Mouse (Mus musculus): ENCODE results near the gene Arhgef26. TPM values are rescaled to one million over a fixed set of nuclear protein-coding genes. Genes with fewer than 3 reads are reported as not detected.

Gene Arhgef26
- total and polyA plus RNA-seq, 2 experiments from 2014 or later = 19.8 to 24.0 TPM

- peak; percentile 63 for ATAC-seq
- TF ChIP-seq CTCF (IDR thresholded peaks at IDR 0.05; ENCODE audit: low read depth) = no peak
Measured at GRCm38 (mm10) chr3:62339516-62340051, 1.4 kb downstream of the Arhgef26 start.

GRCm38 (mm10) chr3:62340154-62340760 is 2.1 kb downstream of the Arhgef26 start:
- DNase-seq (no peak), ATAC-seq (no peak)
- no peak for TF ChIP-seq CTCF (IDR thresholded peaks at IDR 0.05; ENCODE audit: low read depth)
- Histone ChIP-seq H3K27ac (ENCODE audit: low read depth, low read length) (no peak overlapping the region), H3K4me1 (ENCODE audit: insufficient read depth) (peaks cover 5% of the 10 kb centered on the region; the same call in 1 of the 2 replicates), H3K36me3 (ENCODE audit: insufficient read depth) (no peaks in the 10 kb centered on the region), H3K27me3 (ENCODE audit: insufficient read depth, low read length) (no peaks in the 10 kb centered on the region), H3K9me3 (ENCODE audit: low read length) (no peaks in the 10 kb centered on the region), H3K9ac (peak overlapping the region; percentile 74), H3K4me3 (ENCODE audit: low read depth, low read length) (peak overlapping the region; percentile 76), H3K4me2 (ENCODE audit: low read depth) (peak overlapping the region; percentile 84)
- WGBS = 9% methylated on average over 16 of the region's 16 CpGs

More at GRCm38 (mm10) chr3:62339516-62340051, 1.4 kb downstream of the Arhgef26 start:
- WGBS = 1% methylated on average over 53 of the region's 53 CpGs
- H3K9ac ChIP-seq = peak overlapping the region; percentile 74
- peak overlapping the region; percentile 76 for H3K4me3 ChIP-seq (ENCODE audit: low read depth, low read length)
- no peak for DNase-seq
- H3K27me3 ChIP-seq (ENCODE audit: insufficient read depth, low read length) = no peaks in the 10 kb centered on the region
- no peaks in the 10 kb centered on the region for H3K9me3 ChIP-seq (ENCODE audit: low read length)
- H3K4me2 ChIP-seq (ENCODE audit: low read depth) = peak overlapping the region; percentile 84
- H3K27ac ChIP-seq (ENCODE audit: low read depth, low read length) = peak overlapping the region; percentile 75
- H3K36me3 ChIP-seq (ENCODE audit: insufficient read depth) = no peaks in the 10 kb centered on the region
- H3K4me1 ChIP-seq (ENCODE audit: insufficient read depth) = peaks cover 3% of the 10 kb centered on the region; the same call in 1 of the 2 replicates

GRCm38 (mm10) chr3:62340861-62341260 is 2.7 kb downstream of the Arhgef26 start:
- ATAC-seq = no peak
- peak overlapping the region; percentile 76 for H3K4me3 ChIP-seq (ENCODE audit: low read depth, low read length)
- no peaks in the 10 kb centered on the region for H3K36me3 ChIP-seq (ENCODE audit: insufficient read depth)
- no peak for DNase-seq
- no peak overlapping the region for H3K27ac ChIP-seq (ENCODE audit: low read depth, low read length)
- WGBS = 15% methylated on average over 2 of the region's 2 CpGs
- H3K9ac ChIP-seq = no peak overlapping the region
- peak overlapping the region; percentile 84 for H3K4me2 ChIP-seq (ENCODE audit: low read depth)
- peaks cover 5% of the 10 kb centered on the region; the same call in 1 of the 2 replicates for H3K4me1 ChIP-seq (ENCODE audit: insufficient read depth)
- no peaks in the 10 kb centered on the region for H3K27me3 ChIP-seq (ENCODE audit: insufficient read depth, low read length)
- TF ChIP-seq CTCF (IDR thresholded peaks at IDR 0.05; ENCODE audit: low read depth) = no peak
- H3K9me3 ChIP-seq (ENCODE audit: low read length) = no peaks in the 10 kb centered on the region

GRCm38 (mm10) chr3:62341496-62342205 is 3.5 kb downstream of the Arhgef26 start:
- WGBS = 40% methylated on average over 3 of the region's 3 CpGs
- Histone ChIP-seq H3K9ac (no peak overlapping the region), H3K36me3 (ENCODE audit: insufficient read depth) (no peaks in the 10 kb centered on the region), H3K9me3 (ENCODE audit: low read length) (no peaks in the 10 kb centered on the region), H3K27ac (ENCODE audit: low read depth, low read length) (no peak overlapping the region), H3K27me3 (ENCODE audit: insufficient read depth, low read length) (no peaks in the 10 kb centered on the region), H3K4me2 (ENCODE audit: low read depth) (peak overlapping the region; percentile 84), H3K4me1 (ENCODE audit: insufficient read depth) (peaks cover 5% of the 10 kb centered on the region; the same call in 1 of the 2 replicates), H3K4me3 (ENCODE audit: low read depth, low read length) (peak overlapping the region; percentile 76)
- DNase-seq = no peak
- no peak for TF ChIP-seq CTCF (IDR thresholded peaks at IDR 0.05; ENCODE audit: low read depth)
- no peak for ATAC-seq

GRCm38 (mm10) chr3:62348514-62349217 is 10.5 kb downstream of the Arhgef26 start:
- 81% methylated on average over 6 of the region's 6 CpGs for WGBS
- DNase-seq = no peak
- Histone ChIP-seq H3K4me3 (ENCODE audit: low read depth, low read length) (no peak overlapping the region), H3K4me2 (ENCODE audit: low read depth) (no peak overlapping the region), H3K27me3 (ENCODE audit: insufficient read depth, low read length) (no peaks in the 10 kb centered on the region), H3K36me3 (ENCODE audit: insufficient read depth) (no peaks in the 10 kb centered on the region; the same call in 1 of the 2 replicates), H3K9me3 (ENCODE audit: low read length) (peaks cover 3% of the 10 kb centered on the region; the same call in 1 of the 2 replicates), H3K9ac (no peak overlapping the region), H3K27ac (ENCODE audit: low read depth, low read length) (no peak overlapping the region), H3K4me1 (ENCODE audit: insufficient read depth) (0 out of 2 replicates have a peak, but pooled peaks cover 2% of the 10 kb centered on the region)
- TF ChIP-seq CTCF (IDR thresholded peaks at IDR 0.05; ENCODE audit: low read depth) = no peak
- no peak; the same call in 1 of the 2 replicates for ATAC-seq

GRCm38 (mm10) chr3:62349218-62349897 is 11.2 kb downstream of the Arhgef26 start:
- ATAC-seq = no peak

More at GRCm38 (mm10) chr3:62349218-62349897, 11.2 kb downstream of the Arhgef26 start:
- H3K4me3 ChIP-seq (ENCODE audit: low read depth, low read length) = no peak overlapping the region
- no peak overlapping the region for H3K4me2 ChIP-seq (ENCODE audit: low read depth)
- H3K4me1 ChIP-seq (ENCODE audit: insufficient read depth) = 0 out of 2 replicates have a peak, but pooled peaks cover 2% of the 10 kb centered on the region
- H3K36me3 ChIP-seq (ENCODE audit: insufficient read depth) = no peaks in the 10 kb centered on the region; the same call in 1 of the 2 replicates
- H3K27ac ChIP-seq (ENCODE audit: low read depth, low read length) = no peak overlapping the region
- WGBS = 61% methylated on average over 11 of the region's 11 CpGs
- H3K9me3 ChIP-seq (ENCODE audit: low read length) = peaks cover 3% of the 10 kb centered on the region; the same call in 1 of the 2 replicates
- H3K9ac ChIP-seq = no peak overlapping the region
- no peak for DNase-seq
- no peak for TF ChIP-seq CTCF (IDR thresholded peaks at IDR 0.05; ENCODE audit: low read depth)
- no peaks in the 10 kb centered on the region for H3K27me3 ChIP-seq (ENCODE audit: insufficient read depth, low read length)

All from forebrain, postnatal 0 days (tissue).